Mouse (Mus musculus) heart, postnatal 4 days (tissue): ENCODE results near the gene Grpr. TPM values are rescaled to one million over a fixed set of nuclear protein-coding genes. Genes with fewer than 3 reads are reported as not detected.

Source experiments
- DNase-seq: peaks from one replicate; pipeline ENCODE4 v3.0.0; 2021
- total RNA-seq, 2 experiments: library from RNA; stranded (reverse); gene quantifications; 2 replicates each; pipeline ENCODE4 v1.2.3; 2021

Gene Grpr
- total RNA-seq: not detected

DNA sequence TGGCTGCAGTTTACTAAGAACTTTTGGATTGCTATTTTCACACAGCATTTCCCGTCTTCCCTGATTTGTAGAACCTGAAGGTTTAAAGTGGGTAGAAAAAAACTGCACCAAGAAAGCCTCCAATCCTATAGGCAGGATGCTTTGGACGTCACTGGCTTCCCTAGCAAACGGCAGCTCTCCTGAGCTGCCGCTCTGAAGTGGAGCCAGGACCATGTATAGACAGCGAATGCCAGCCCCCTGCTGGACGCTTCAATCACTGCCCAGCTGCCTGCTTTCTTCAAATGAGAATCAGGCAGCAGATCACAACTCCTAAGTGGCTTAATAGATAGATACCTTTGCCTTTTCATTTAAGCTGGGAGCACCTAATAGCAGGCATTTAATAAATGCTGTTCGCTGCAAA, at the start of gene Grpr:
Gene Grpr (minus strand): TSS at position 12 of the 400 bp plus-strand sequence.
- DNase-seq: peak; percentile 53

DNA sequence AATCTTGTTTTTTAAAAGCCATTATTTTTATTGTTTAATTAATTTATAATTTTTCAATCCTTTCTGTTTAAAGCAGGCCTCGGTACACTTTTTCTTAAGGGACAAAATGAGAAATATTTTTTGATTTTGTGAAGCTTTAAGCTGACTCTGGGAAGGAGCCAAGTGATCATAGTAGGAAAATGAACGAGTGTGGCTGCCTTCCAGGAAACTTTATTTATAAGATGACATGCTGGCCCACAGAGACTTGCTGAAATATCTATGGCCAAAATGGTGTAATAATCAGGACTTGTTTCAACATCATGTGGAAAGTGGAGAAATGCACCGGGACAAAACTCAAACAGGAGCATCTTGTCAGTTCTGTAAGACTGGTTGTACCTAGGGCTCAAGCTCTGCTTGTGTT, 11.0 kb upstream of the Grpr start:
- no peak for DNase-seq

DNA sequence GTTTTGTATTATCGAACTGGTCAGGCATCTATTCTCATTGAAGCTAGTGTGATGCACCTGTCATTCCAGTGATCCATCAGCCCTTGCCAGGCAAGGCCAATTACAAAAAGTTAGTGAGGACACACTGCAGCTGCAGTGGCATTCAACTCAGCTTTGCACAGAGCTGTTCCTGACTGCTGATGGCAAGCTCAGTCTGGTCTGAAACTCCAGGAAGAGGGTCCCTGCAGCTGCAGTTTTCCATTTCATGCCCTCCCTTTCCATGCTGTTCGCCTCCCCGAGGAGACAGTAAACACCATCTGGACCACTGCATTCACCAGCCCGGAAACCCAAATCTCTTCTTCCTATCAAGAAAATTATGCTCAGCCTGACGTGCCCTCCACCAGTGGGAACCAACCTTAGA, 2.4 kb downstream of the Grpr start:
- DNase-seq: no peak

DNA sequence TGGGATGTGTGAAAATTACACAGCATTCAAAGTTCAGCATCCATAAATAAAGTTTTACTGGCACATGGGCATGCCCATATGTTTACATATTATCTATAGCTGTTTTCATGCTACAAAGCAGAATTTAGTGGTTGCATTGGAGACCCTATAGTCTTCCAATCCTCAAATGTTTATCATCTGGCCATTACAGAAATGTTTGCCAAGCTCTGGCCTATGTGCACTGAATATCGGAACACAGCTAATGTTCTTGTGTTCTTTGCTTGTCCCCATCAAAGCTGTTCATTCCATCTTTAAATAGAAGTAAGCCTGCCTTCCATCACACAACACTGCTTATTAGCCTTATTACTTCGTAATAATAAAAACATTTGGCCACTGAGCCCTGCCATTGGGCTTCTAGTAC, 16.6 kb downstream of the Grpr start:
- no peak for DNase-seq

DNA sequence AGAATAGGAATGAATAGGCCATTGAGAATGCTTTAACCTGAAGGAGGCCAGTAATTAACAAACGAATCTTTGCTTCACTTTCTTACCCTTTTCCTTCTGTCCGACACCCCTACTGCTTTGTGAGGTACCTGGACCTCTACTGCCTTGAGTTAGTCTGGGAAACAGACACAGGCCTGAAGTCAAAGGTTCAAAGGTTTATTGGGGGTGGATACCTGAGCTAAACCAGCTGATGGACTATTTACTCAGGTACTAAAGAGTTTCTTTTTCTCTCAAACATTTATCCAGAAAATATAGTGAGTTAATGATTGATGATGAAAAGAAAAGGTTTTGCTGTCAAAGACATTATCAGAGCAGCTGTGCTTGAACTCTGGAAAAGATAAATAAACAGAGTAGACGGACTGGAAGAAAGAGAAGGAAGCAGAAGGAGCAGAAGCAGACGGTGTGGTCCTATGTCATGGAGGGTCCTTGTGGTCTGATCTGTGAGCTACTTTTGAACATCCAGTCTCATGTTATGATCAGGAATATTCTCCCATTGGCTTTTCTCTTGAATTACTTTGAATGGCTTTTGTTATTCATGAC, 30.4 kb downstream of the Grpr start:
- no peak for DNase-seq

DNA sequence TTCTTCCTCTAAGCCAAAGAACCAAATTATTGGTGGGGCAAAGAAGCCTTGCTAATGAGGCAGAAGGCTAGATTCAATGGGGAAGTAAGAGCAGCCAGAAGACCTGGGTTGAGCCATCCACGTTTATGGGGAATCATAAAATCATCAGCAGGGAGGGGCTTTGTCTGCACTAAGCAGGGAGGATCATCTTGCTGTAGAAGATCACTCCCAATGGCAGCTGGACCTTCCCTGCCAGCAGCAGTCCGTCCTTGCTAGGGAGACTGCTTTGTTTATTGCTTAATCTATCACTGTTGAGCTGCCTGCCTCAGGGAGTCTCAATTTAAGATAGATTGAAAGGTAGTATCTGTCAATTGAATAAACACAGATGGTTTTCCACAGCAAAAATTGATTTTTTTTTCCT, 37.7 kb downstream of the Grpr start:
- no peak for DNase-seq

DNA sequence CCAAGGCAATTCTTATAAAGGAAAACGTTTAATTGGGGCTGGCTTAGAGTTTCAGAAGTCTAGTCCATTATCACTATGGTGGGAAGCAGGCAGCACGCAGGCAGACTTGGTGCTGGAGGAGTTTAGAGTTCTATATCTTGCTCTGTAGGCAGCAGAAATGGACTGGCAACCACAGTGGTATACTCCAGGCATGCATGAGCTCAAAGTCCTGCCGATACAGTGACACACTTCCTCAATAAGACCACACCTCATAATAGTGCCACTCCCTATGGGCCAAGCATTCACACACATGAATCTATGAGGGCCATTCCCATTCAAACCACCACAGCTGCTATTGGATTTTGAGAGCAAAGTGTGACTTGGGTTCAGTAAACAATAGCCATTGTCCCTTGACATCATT, 47.4 kb downstream of the Grpr start:
- DNase-seq: no peak

Other genes with a start within 250 kb of the Grpr start
- gene Rnf138rt1, start 211.7 kb upstream of the Grpr start, total RNA-seq: not detected